Mouse (Mus musculus) pancreas, adult 10 weeks (tissue): ENCODE results near the gene Olfr1188. TPM values are rescaled to one million over a fixed set of nuclear protein-coding genes. Genes with fewer than 3 reads are reported as not detected.

Experiments used
- polyA plus RNA-seq: library from polyadenylated mRNA; stranded (reverse); fragments of 350-450 nt; fragmentation: Illumina TruSeq; extraction: RNeasy Lipid Tissue Mini Kit (QIAGEN cat#74804); gene quantifications from one replicate; pipeline ENCODE4 v1.2.3, GENCODE M21; 2015; ENCODE audit warnings: low read depth, low replicate concordance; ENCODE audit not compliant: insufficient read depth

The Olfr1188 gene
- polyA plus RNA-seq: not detected

DNA sequence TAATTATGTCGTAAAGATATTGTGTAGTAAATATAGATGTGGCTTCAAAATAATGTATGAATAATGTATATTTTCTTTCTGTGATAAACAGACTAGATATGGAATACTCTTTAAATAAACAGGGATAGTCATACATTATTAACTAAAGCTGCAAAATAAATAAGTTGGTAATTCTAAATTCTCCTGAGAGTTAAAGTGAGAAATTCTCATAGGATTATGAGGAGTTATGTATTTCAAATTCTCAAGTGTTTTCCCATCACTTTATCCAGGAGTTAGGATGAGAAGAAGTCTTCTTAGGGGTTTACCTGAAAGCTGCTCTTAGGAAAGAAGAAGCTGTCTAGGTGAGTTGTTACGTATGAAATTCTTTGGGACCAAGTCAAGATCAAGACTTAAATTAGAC is at the start of gene Olfr1188:
TSS of gene Olfr1188 (plus strand) at position 301 of the 400 bp plus-strand sequence.

GRCm38 (mm10) chr2:88518251-88518650 is 38.5 kb upstream of the Olfr1188 start, which contains the start of gene Olfr1186:
TSS of gene Olfr1186 (plus strand) at chr2:88518551.

GRCm38 (mm10) chr2:88586154-88586553 is 29.4 kb downstream of the Olfr1188 start, which contains the start of gene Olfr1189:
TSS of gene Olfr1189 (plus strand) at chr2:88586454.

Other genes with a start within 250 kb of the Olfr1188 start
- gene Olfr1174-ps, start 241.8 kb upstream of the Olfr1188 start, polyA plus RNA-seq: not detected
- gene Olfr1175-ps, start 229.7 kb upstream of the Olfr1188 start, polyA plus RNA-seq: not detected
- not detected for gene Olfr1176, start 220.2 kb upstream of the Olfr1188 start, polyA plus RNA-seq
- gene Olfr1177-ps, start 210.4 kb upstream of the Olfr1188 start, polyA plus RNA-seq: not detected
- not detected for gene Olfr1178, start 169.9 kb upstream of the Olfr1188 start, polyA plus RNA-seq
- not detected for gene Olfr1179, start 150.5 kb upstream of the Olfr1188 start, polyA plus RNA-seq
- not detected for gene Olfr1180, start 137.8 kb upstream of the Olfr1188 start, polyA plus RNA-seq
- gene Olfr1181, start 130.8 kb upstream of the Olfr1188 start, polyA plus RNA-seq: not detected
- not detected for gene Gm13757, start 107.8 kb upstream of the Olfr1188 start, polyA plus RNA-seq
- gene Olfr1183, start 102.1 kb upstream of the Olfr1188 start, polyA plus RNA-seq: not detected
- not detected for gene Olfr1184, start 73.3 kb upstream of the Olfr1188 start, polyA plus RNA-seq
- gene Olfr1185-ps1, start 63.6 kb upstream of the Olfr1188 start, polyA plus RNA-seq: not detected
- gene Olfr1186, start 38.4 kb upstream of the Olfr1188 start, polyA plus RNA-seq: not detected
- gene Olfr1189, start 29.5 kb downstream of the Olfr1188 start, polyA plus RNA-seq: not detected
- not detected for gene Olfr1191-ps1, start 83.6 kb downstream of the Olfr1188 start, polyA plus RNA-seq
- gene Olfr1192-ps1, start 91.6 kb downstream of the Olfr1188 start, polyA plus RNA-seq: not detected
- gene Olfr1193, start 118.7 kb downstream of the Olfr1188 start, polyA plus RNA-seq: not detected
- not detected for gene Olfr1195, start 132.3 kb downstream of the Olfr1188 start, polyA plus RNA-seq
- gene Olfr1196, start 147.7 kb downstream of the Olfr1188 start, polyA plus RNA-seq: not detected
- gene Olfr1197, start 175.4 kb downstream of the Olfr1188 start, polyA plus RNA-seq: not detected
- not detected for gene Olfr1198, start 194.4 kb downstream of the Olfr1188 start, polyA plus RNA-seq
- gene Olfr1199, start 203.5 kb downstream of the Olfr1188 start, polyA plus RNA-seq: not detected
- not detected for gene Olfr1200, start 213.6 kb downstream of the Olfr1188 start, polyA plus RNA-seq
- gene Olfr1201, start 236.1 kb downstream of the Olfr1188 start, polyA plus RNA-seq: not detected